Mouse (Mus musculus): ENCODE results near the gene Zfp648. TPM values are rescaled to one million over a fixed set of nuclear protein-coding genes. Genes with fewer than 3 reads are reported as not detected.

The Zfp648 gene
- polyA plus RNA-seq, 1 experiment from 2014 or later, result not detected

DNA sequence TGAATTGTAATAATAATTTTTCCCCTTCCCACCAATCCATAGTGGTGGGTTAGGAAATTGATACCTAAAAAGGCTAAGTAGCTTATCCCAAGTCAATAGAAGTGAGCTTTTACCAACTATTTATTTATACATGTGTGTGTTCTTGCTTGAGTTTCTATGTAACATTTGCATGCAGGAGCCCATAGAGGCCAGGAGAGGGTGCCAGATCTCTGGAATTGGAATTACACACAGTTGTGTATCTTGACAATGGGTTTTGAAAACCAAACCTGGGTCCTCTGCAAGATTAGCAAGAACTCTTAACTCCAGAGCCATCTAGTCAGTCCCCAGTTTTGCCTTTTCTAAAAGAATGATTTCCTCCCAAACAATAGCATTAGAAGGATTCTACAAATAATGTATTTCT, 37.9 kb downstream of the Zfp648 start:
- no peaks in the 10 kb centered on the region for H3K27me3 ChIP-seq (ENCODE audit: insufficient read depth, poor library complexity, severe bottlenecking)
- H3K9me3 ChIP-seq, result no peaks in the 10 kb centered on the region
- H3K4me3 ChIP-seq, result no peak overlapping the region
- no peak overlapping the region for H3K27ac ChIP-seq
- H3K4me1 ChIP-seq (replicated peaks), result no peaks in the 10 kb centered on the region
- DNase-seq (ENCODE audit: low spot score), result no peak
- no peaks in the 10 kb centered on the region for H3K36me3 ChIP-seq

- WGBS, result 87% methylated on average over 2 of the region's 2 CpGs
- DNase-seq (ENCODE audit: low spot score), result no peak
- Histone ChIP-seq H3K4me3 (no peak overlapping the region), H3K36me3 (no peaks in the 10 kb centered on the region), H3K27ac (no peak overlapping the region), H3K27me3 (ENCODE audit: insufficient read depth, poor library complexity, severe bottlenecking) (no peaks in the 10 kb centered on the region), H3K9me3 (no peaks in the 10 kb centered on the region), H3K4me1 (replicated peaks) (no peaks in the 10 kb centered on the region)
Observed at GRCm38 (mm10) chr1:154251186-154251585, 50.2 kb downstream of the Zfp648 start.

DNA sequence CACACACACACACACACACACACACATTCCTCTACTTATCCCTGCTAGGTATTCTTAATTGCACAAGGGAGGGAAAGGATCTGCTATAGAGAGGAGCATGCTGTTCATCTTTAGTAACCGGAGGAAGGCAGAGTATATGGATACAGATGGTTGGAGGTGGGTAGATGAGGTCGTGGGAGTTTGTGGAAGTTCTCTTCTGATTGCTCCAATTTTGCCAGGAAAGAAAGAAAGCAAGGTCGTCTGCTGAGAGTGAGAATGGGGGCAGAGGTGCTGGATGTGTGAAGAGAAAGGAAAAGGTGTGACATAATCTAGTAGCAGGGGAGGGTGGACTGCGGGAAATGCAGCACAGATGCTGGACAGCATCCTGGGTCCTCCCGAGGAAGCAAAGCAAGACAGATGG, 51.8 kb downstream of the Zfp648 start:
- 0 out of 2 replicates have a peak, but pooled peaks cover 2% of the 10 kb centered on the region for H3K4me1 ChIP-seq (replicated peaks)
- H3K4me3 ChIP-seq, result no peak overlapping the region
- H3K9me3 ChIP-seq, result no peaks in the 10 kb centered on the region
- no peak for DNase-seq (ENCODE audit: low spot score)
- no peaks in the 10 kb centered on the region for H3K27me3 ChIP-seq (ENCODE audit: insufficient read depth, poor library complexity, severe bottlenecking)
- 73% methylated on average over 5 of the region's 5 CpGs for WGBS
- H3K27ac ChIP-seq, result no peak overlapping the region
- no peaks in the 10 kb centered on the region for H3K36me3 ChIP-seq
